Mouse (Mus musculus): ENCODE measurements around the gene March7. TPM values are rescaled to one million over a fixed set of nuclear protein-coding genes. Genes with fewer than 3 reads are reported as not detected.

March7 gene
- total RNA-seq (2021) (10 to 100 TPM; 20.9 to 24.8 TPM), polyA plus RNA-seq (2012; rRNA removed) (9.6 and 17.8 TPM in 2 replicates)
- long read RNA-seq, transcript March7-203 (10 exons, 3,594 nt), result major isoform, 6 of 18 reads
- long read RNA-seq, partial matches to known transcripts, result 0 of 18 reads
- long read RNA-seq, other reads (novel, unspliced or antisense), result 12 of 18 reads

DNA sequence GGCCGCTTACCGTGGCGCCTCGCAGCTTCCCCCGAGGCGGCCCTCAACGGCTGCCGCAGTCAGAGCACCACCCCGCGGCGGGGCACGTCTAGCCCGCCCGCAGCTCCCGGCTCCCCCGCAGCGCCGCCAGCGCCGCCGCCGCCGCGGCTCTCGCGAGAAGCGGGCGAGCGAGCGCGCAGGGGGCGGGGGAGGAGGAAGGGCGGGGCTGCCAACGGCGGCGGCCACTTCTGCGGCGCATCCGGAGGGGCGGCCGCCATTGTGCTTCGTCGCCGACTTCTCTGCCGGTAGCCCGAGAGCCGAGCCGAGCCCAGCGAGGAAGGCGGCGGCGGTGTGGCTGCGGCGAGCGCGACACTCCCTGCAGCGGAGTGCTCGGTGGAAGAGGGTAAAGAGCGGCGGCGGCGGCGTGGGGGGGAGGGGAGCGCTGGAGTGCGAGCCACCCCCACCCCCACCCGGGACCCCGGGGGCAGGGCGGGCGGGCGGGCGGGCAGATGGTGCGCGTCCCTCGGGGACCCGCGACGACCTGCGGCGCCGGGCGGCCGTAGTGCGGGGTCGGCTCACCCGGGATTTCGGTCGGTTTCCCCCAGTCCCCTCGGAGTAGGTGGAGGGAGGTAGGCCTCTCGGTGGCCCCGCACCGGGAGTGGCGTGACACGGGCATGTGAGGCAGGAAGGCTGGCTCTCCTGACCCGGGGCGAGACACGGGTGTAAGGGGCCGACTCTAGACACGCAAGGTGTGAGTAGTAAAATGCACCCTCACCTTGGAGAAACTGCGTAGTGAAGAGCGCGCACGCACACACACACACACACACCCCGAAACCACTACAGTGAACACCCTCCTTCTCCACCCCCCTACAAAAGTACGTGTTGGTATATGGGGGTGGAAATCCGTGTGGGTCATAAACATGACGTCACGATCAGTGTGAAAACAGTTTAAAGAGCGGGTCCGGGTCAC, at the start of gene March7, which contains the start of gene Baz2b:
Gene March7, plus strand, starts transcription at position 185 of the 949 bp plus-strand sequence.
Gene Baz2b, minus strand, starts transcription at position 137 of the 949 bp plus-strand sequence.
- peaks cover 10% of the 10 kb centered on the region for H3K4me1 ChIP-seq (ENCODE audit: control insufficient read depth, insufficient read depth, low read length)
- TF ChIP-seq EP300 (IDR thresholded peaks at IDR 0.05; ENCODE audit: insufficient read depth, low read depth, low read length), result 0 out of 2 replicates have a peak, but pooled peaks have one; percentile 6
- peak; percentile 56 for TF ChIP-seq POLR2A (IDR thresholded peaks at IDR 0.05; ENCODE audit: insufficient read depth, low read depth, low read length)
- TF ChIP-seq CTCF (IDR thresholded peaks at IDR 0.05), result peak; percentile 62
- DNase-seq, result peak; percentile 94 to 95
- H3K36me3 ChIP-seq (ENCODE audit: control insufficient read depth, insufficient read depth, low read length), result peaks cover 33% of the 10 kb centered on the region
- intact Hi-C loops (cut with DNase I), result loop anchor here (2.0 to 10.0 kb wide), 7 partner anchors 85 to 1195 kb away; partner anchors contain the start of gene Wdsub1
- peaks cover 5% of the 10 kb centered on the region for H3K79me2 ChIP-seq (replicated peaks; ENCODE audit: control insufficient read depth, insufficient read depth, low read length)
- peak within 1 kb of the TSS; percentile 97 for H3K27ac ChIP-seq
- no peaks in the 10 kb centered on the region for H3K27me3 ChIP-seq (ENCODE audit: control insufficient read depth, insufficient read depth, low read length)
- peak within 1 kb of the TSS; percentile 89 for H3K4me3 ChIP-seq
- H3K9ac ChIP-seq (ENCODE audit: low read depth, low read length), result peak within 1 kb of the TSS; percentile 99
- WGBS, result 1% methylated on average over 101 of the region's 109 CpGs

GRCm38 (mm10) chr2:60163744-60164143, 45.9 kb upstream of the March7 start:
- H3K36me3 ChIP-seq (ENCODE audit: control insufficient read depth, insufficient read depth, low read length), result no peaks in the 10 kb centered on the region
- intact Hi-C loops (cut with DNase I), result no loop called here
- no peak overlapping the region for H3K4me3 ChIP-seq
- no peaks in the 10 kb centered on the region for H3K4me1 ChIP-seq (ENCODE audit: control insufficient read depth, insufficient read depth, low read length)
- H3K27ac ChIP-seq, result no peak overlapping the region
- no peaks in the 10 kb centered on the region for H3K27me3 ChIP-seq (ENCODE audit: control insufficient read depth, insufficient read depth, low read length)
- WGBS, result 95% methylated on average over 2 of the region's 2 CpGs
- no peak for DNase-seq
- TF ChIP-seq POLR2A (IDR thresholded peaks at IDR 0.05; ENCODE audit: insufficient read depth, low read depth, low read length) (no peak), EP300 (IDR thresholded peaks at IDR 0.05; ENCODE audit: insufficient read depth, low read depth, low read length) (no peak), CTCF (IDR thresholded peaks at IDR 0.05) (no peak)
- no peaks in the 10 kb centered on the region for H3K79me2 ChIP-seq (replicated peaks; ENCODE audit: control insufficient read depth, insufficient read depth, low read length)
- H3K9ac ChIP-seq (ENCODE audit: low read depth, low read length), result no peak overlapping the region

GRCm38 (mm10) chr2:60165679-60166078, 44.0 kb upstream of the March7 start:
- no peak for DNase-seq
- TF ChIP-seq POLR2A (IDR thresholded peaks at IDR 0.05; ENCODE audit: insufficient read depth, low read depth, low read length) (no peak), CTCF (IDR thresholded peaks at IDR 0.05) (no peak), EP300 (IDR thresholded peaks at IDR 0.05; ENCODE audit: insufficient read depth, low read depth, low read length) (no peak)
- Histone ChIP-seq H3K79me2 (replicated peaks; ENCODE audit: control insufficient read depth, insufficient read depth, low read length) (no peaks in the 10 kb centered on the region), H3K4me1 (ENCODE audit: control insufficient read depth, insufficient read depth, low read length) (no peaks in the 10 kb centered on the region), H3K4me3 (no peak overlapping the region), H3K36me3 (ENCODE audit: control insufficient read depth, insufficient read depth, low read length) (no peaks in the 10 kb centered on the region), H3K27ac (no peak overlapping the region), H3K27me3 (ENCODE audit: control insufficient read depth, insufficient read depth, low read length) (no peaks in the 10 kb centered on the region), H3K9ac (ENCODE audit: low read depth, low read length) (no peak overlapping the region)
- intact Hi-C loops (cut with DNase I), result no loop called here
- WGBS, result 93% methylated on average over 11 of the region's 11 CpGs

GRCm38 (mm10) chr2:60166878-60167277, 42.8 kb upstream of the March7 start:
- Histone ChIP-seq H3K4me3 (no peak overlapping the region), H3K27ac (no peak overlapping the region), H3K79me2 (replicated peaks; ENCODE audit: control insufficient read depth, insufficient read depth, low read length) (no peaks in the 10 kb centered on the region), H3K9ac (ENCODE audit: low read depth, low read length) (no peak overlapping the region), H3K36me3 (ENCODE audit: control insufficient read depth, insufficient read depth, low read length) (no peaks in the 10 kb centered on the region), H3K4me1 (ENCODE audit: control insufficient read depth, insufficient read depth, low read length) (no peaks in the 10 kb centered on the region), H3K27me3 (ENCODE audit: control insufficient read depth, insufficient read depth, low read length) (no peaks in the 10 kb centered on the region)
- no peak for DNase-seq
- no peak for TF ChIP-seq CTCF (IDR thresholded peaks at IDR 0.05)
- TF ChIP-seq EP300 (IDR thresholded peaks at IDR 0.05; ENCODE audit: insufficient read depth, low read depth, low read length), result no peak
- TF ChIP-seq POLR2A (IDR thresholded peaks at IDR 0.05; ENCODE audit: insufficient read depth, low read depth, low read length), result no peak
- WGBS, result 93% methylated on average over 4 of the region's 4 CpGs
- intact Hi-C loops (cut with DNase I), result no loop called here

DNA sequence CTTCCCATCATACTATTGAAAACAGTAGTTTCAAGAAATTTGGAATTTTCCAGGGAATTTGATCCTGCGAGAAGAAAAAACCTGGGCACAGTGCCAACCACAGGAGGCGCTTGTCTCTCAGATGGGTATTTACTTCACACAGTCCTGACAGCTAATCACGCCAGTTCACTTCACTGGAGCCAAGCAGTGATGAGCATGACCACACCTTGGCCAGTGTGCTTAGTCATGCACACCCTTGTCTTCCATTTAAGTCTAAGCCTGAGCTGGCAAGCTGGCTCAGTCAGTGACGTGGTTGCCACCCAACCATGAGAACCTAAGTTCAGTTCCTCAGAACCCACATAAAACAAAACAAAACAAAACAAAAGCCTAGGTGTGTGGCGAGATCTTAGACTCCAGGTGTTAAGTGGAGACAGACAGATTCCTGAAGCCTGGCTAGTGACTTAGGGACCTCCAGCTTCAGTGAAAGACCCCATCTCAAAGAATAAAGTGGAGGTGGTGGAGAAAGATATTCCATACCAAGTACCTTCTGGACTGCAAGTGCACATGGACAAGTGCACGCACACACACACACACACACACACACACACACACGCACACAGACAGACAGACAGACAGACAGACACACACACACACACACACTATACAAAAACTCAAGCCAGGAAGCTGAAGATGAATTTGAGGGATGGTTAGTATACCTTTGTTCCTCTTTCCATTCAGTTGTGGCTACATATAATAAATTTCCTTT, 37.7 kb upstream of the March7 start:
- peak in 1 of 2 experiments; percentile 33 for DNase-seq
- no peak overlapping the region for H3K27ac ChIP-seq
- H3K4me3 ChIP-seq, result no peak overlapping the region
- WGBS, result 62% methylated on average over 7 of the region's 7 CpGs
- H3K36me3 ChIP-seq (ENCODE audit: control insufficient read depth, insufficient read depth, low read length), result no peaks in the 10 kb centered on the region
- no peaks in the 10 kb centered on the region; the same call in 1 of the 2 replicates for H3K4me1 ChIP-seq (ENCODE audit: control insufficient read depth, insufficient read depth, low read length)
- intact Hi-C loops (cut with DNase I), result no loop called here
- H3K79me2 ChIP-seq (replicated peaks; ENCODE audit: control insufficient read depth, insufficient read depth, low read length), result no peaks in the 10 kb centered on the region
- TF ChIP-seq POLR2A (IDR thresholded peaks at IDR 0.05; ENCODE audit: insufficient read depth, low read depth, low read length) (no peak), CTCF (IDR thresholded peaks at IDR 0.05) (peak; percentile 35)
- H3K9ac ChIP-seq (ENCODE audit: low read depth, low read length), result no peak overlapping the region
- no peaks in the 10 kb centered on the region for H3K27me3 ChIP-seq (ENCODE audit: control insufficient read depth, insufficient read depth, low read length)

Data from heart, adult 2 months (tissue).